11 mouse cellular contexts compared by ENCODE assay signal in genomic region chr7:97845546-97845945, GRCm38 (mm10). TPM values are rescaled to one million over a fixed set of nuclear protein-coding genes. Genes with fewer than 3 reads are reported as not detected.
DNase-seq lines count a peak whose midpoint lies in the region; ATAC-seq lines count a peak whose summit lies in the region.
"Had no signal": no experiment of that assay in that cellular context is flagged by ENCODE, and none has a peak within 500 bp of the region (broad histone marks: within the 10 kb centered on the region; RNA-seq: fewer than 3 reads in every experiment).

No protein-coding gene starts in this region.

- DNase-seq in cerebellum, postnatal 4 days (ENCODE audit: low spot score in 2 of 2), result no peak
- no peak for DNase-seq in midbrain, embryonic 14.5 days
- DNase-seq in cerebellum, adult 18-20 months, result peak; percentile 77 to 88
- peak; percentile 94 for DNase-seq in large intestine, adult 2 months (ENCODE audit: low read depth, low spot score)
- DNase-seq in heart, adult 11 months, result no peak
- DNase-seq in layer of hippocampus, postnatal 25 days (ENCODE audit: extremely low spot score in 1 of 2, low spot score in 1 of 2), result no peak

- H3K36me3 ChIP-seq in midbrain, embryonic 13.5 days, result no peaks in the 10 kb centered on the region
- no peaks in the 10 kb centered on the region for H3K36me3 ChIP-seq in midbrain, embryonic 14.5 days (ENCODE audit: control insufficient read depth, insufficient read depth, low read length)
- H3K36me3 ChIP-seq: heart, embryonic 13.5 days had no signal

- no peaks in the 10 kb centered on the region for H3K9me3 ChIP-seq in midbrain, embryonic 13.5 days
- H3K9me3 ChIP-seq in midbrain, embryonic 14.5 days (ENCODE audit: control insufficient read depth, low read length), result no peaks in the 10 kb centered on the region
- H3K9me3 ChIP-seq: heart, embryonic 13.5 days had no signal

- H3K4me1 ChIP-seq in midbrain, embryonic 13.5 days (replicated peaks), result peaks cover 34% of the 10 kb centered on the region
- peaks cover 24% of the 10 kb centered on the region for H3K4me1 ChIP-seq in midbrain, embryonic 14.5 days (ENCODE audit: control insufficient read depth, insufficient read depth, low read length)

- H3K27me3 ChIP-seq in midbrain, embryonic 13.5 days, result no peaks in the 10 kb centered on the region
- H3K27me3 ChIP-seq in midbrain, embryonic 14.5 days (ENCODE audit: control insufficient read depth, insufficient read depth, low read length), result no peaks in the 10 kb centered on the region
- H3K27me3 ChIP-seq: heart, embryonic 13.5 days had no signal

- 88% methylated on average over 2 of the region's 2 CpGs for whole genome bisulfite sequencing in midbrain, embryonic 13.5 days
- WGBS in midbrain, embryonic 14.5 days, result 85% methylated on average over 2 of the region's 2 CpGs
- WGBS in large intestine, adult 2 months, result 22% methylated on average over 2 of the region's 2 CpGs

- ATAC-seq in cerebellum, adult (ENCODE audit: insufficient number of reproducible peaks, low FRiP score, low TSS enrichment), result 0 out of 2 replicates have a peak, but pooled peaks have one; percentile 37
- ATAC-seq in midbrain, embryonic 13.5 days, result no peak
- no peak for ATAC-seq in midbrain, embryonic 14.5 days (ENCODE audit: low FRiP score, low TSS enrichment)
- ATAC-seq: forebrain, embryonic 14.5 days had no signal

- H3K4me2 ChIP-seq in midbrain, embryonic 13.5 days (replicated peaks), result peak overlapping the region; percentile 58; the same call in 1 of the 2 replicates
- H3K4me2 ChIP-seq in midbrain, embryonic 14.5 days (ENCODE audit: low read length), result no peak overlapping the region
- H3K4me2 ChIP-seq: heart, embryonic 13.5 days had no signal

- H3K27ac ChIP-seq in midbrain, embryonic 13.5 days, result no peak overlapping the region
- H3K27ac ChIP-seq in midbrain, embryonic 14.5 days (replicated peaks; ENCODE audit: low read depth, low read length), result no peak overlapping the region
- H3K27ac ChIP-seq: heart, embryonic 13.5 days; layer of hippocampus, adult 2 months had no signal

- no peak overlapping the region for H3K9ac ChIP-seq in midbrain, embryonic 13.5 days (replicated peaks)
- no peak overlapping the region for H3K9ac ChIP-seq in midbrain, embryonic 14.5 days (replicated peaks; ENCODE audit: low read length)
- H3K9ac ChIP-seq: heart, embryonic 13.5 days had no signal

- no peak overlapping the region for H3K4me3 ChIP-seq in midbrain, embryonic 13.5 days (replicated peaks)
- no peak overlapping the region for H3K4me3 ChIP-seq in midbrain, embryonic 14.5 days (replicated peaks; ENCODE audit: low read depth, low read length)
- H3K4me3 ChIP-seq: heart, embryonic 13.5 days; layer of hippocampus, adult 2 months had no signal

RNA-seq across cellular contexts. Expression of gene Pak1, which starts 57.2 kb away (rescaled TPM):
- 145 and 152 TPM in 2 replicates for polyA plus RNA-seq in midbrain, embryonic 13.5 days (2015; fragmentation: Nextera tagmentation; extraction: Ambion mirVana)
- polyA plus RNA-seq in midbrain, embryonic 14.5 days (2014; fragmentation: Nextera tagmentation; extraction: Ambion mirVana), result 117 and 171 TPM in 2 replicates
- 34.3 and 39.8 TPM in 2 replicates for polyA plus RNA-seq in large intestine, adult 2 months (2012; rRNA removed)
- total RNA-seq in layer of hippocampus, postnatal 25 days (2021), result 100 to 1,000 TPM; 213 to 237 TPM

Comparison
In these comparisons a context has a peak if more than half of its experiments do, and no peak if none do; other contexts are left out.
1. DNase-seq: peak in cerebellum, adult 18-20 months (2 of 2) and large intestine, adult 2 months (single experiment); none in cerebellum, postnatal 4 days (0 of 2), midbrain, embryonic 14.5 days (single experiment), heart, adult 11 months (single experiment) and layer of hippocampus, postnatal 25 days (0 of 2).